ENCODE assay signal across 13 mouse cellular contexts in the genomic region with DNA sequence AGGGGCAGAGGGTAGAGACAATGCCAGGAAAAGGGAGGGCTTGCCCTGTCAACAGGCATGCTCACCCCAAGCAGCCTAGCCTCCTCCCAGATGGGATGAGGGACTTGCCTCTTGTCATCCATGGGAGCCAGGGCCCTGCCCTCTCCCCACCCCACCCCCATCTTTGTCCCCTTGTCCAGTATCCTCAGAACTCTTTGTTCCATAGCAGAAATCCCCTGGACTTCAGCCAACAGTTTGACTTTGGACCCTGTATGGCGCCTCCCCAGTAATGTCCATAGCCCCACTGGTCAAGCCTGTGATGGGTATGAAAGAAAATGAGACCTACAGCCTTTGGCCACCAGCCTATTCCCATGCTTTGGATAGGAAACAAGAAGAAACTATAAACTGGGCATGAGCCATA. TPM values are rescaled to one million over a fixed set of nuclear protein-coding genes. Genes with fewer than 3 reads are reported as not detected.
DNase-seq lines count a peak whose midpoint lies in the region; ATAC-seq lines count a peak whose summit lies in the region.
"Had no signal": no experiment of that assay in that cellular context is flagged by ENCODE, and none has a peak within 500 bp of the region (broad histone marks: within the 10 kb centered on the region; RNA-seq: fewer than 3 reads in every experiment).

No protein-coding gene starts in this region.

- H3K4me1 ChIP-seq in heart, embryonic 13.5 days, result peaks cover 51% of the 10 kb centered on the region
- peaks cover 44% of the 10 kb centered on the region for H3K4me1 ChIP-seq in kidney, embryonic 16.5 days (ENCODE audit: insufficient read depth, low read length)
- peaks cover 48% of the 10 kb centered on the region for H3K4me1 ChIP-seq in embryonic facial prominence, embryonic 10.5 days
- peaks cover 19% of the 10 kb centered on the region for H3K4me1 ChIP-seq in forebrain, embryonic 14.5 days (ENCODE audit: control insufficient read depth, insufficient read depth, low read length)

- no peaks in the 10 kb centered on the region for H3K9me3 ChIP-seq in heart, embryonic 13.5 days
- no peaks in the 10 kb centered on the region for H3K9me3 ChIP-seq in kidney, embryonic 16.5 days (ENCODE audit: low read length)
- no peaks in the 10 kb centered on the region for H3K9me3 ChIP-seq in embryonic facial prominence, embryonic 10.5 days
- H3K9me3 ChIP-seq in forebrain, embryonic 14.5 days (replicated peaks; ENCODE audit: control insufficient read depth, low read length), result no peaks in the 10 kb centered on the region
- H3K9me3 ChIP-seq: limb, embryonic 12.5 days had no signal

- no peak overlapping the region for H3K9ac ChIP-seq in heart, embryonic 13.5 days
- no peak overlapping the region for H3K9ac ChIP-seq in kidney, embryonic 16.5 days (replicated peaks; ENCODE audit: low read length)
- H3K9ac ChIP-seq in forebrain, embryonic 14.5 days (ENCODE audit: low read length), result no peak overlapping the region
- H3K9ac ChIP-seq: limb, embryonic 12.5 days had no signal

- no peak for DNase-seq in heart, postnatal 10 days
- DNase-seq in kidney, postnatal 25 days, result peak; percentile 43 to 65
- peak; percentile 66 for DNase-seq in 3134 (ENCODE audit: extremely low read depth, insufficient read length, low spot score)
- DNase-seq in embryonic facial prominence, embryonic 10.5 days (ENCODE audit: low spot score), result peak; percentile 5
- DNase-seq in forebrain, embryonic 14.5 days (ENCODE audit: low spot score), result no peak
- DNase-seq: cerebellum, adult 9-11 months; layer of hippocampus, postnatal 36 days had no signal

- no peak for ATAC-seq in heart, embryonic 13.5 days (ENCODE audit: extremely low read depth, insufficient number of reproducible peaks, low FRiP score, low TSS enrichment)
- ATAC-seq in kidney, embryonic 16.5 days (ENCODE audit: low FRiP score, low TSS enrichment), result no peak
- no peak for ATAC-seq in activated CD4-positive, CD25-positive, alpha-beta regulatory T cell, adult 4 months
- ATAC-seq in forebrain, embryonic 14.5 days, result no peak
- ATAC-seq: CD4-positive, CD25-positive, alpha-beta regulatory T cell, adult 4 months had no signal

- 78% methylated on average over 1 of the region's 1 CpGs for WGBS in heart, embryonic 13.5 days
- 83% methylated on average over 1 of the region's 1 CpGs for WGBS in kidney, embryonic 16.5 days
- WGBS in embryonic facial prominence, embryonic 10.5 days, result 90% methylated on average over 1 of the region's 1 CpGs
- 89% methylated on average over 1 of the region's 1 CpGs for WGBS in forebrain, embryonic 14.5 days

- intact Hi-C loops in heart, postnatal 10 days (cut with DNase I), result no loop called here

- H3K4me2 ChIP-seq in heart, embryonic 13.5 days, result no peak overlapping the region
- H3K4me2 ChIP-seq in kidney, embryonic 16.5 days (replicated peaks; ENCODE audit: low read depth, low read length), result no peak overlapping the region
- H3K4me2 ChIP-seq in forebrain, embryonic 14.5 days (ENCODE audit: low read length), result no peak overlapping the region
- H3K4me2 ChIP-seq: limb, embryonic 12.5 days; midbrain, embryonic 11.5 days had no signal

- H3K36me3 ChIP-seq in heart, embryonic 13.5 days, result peaks cover 49% of the 10 kb centered on the region
- H3K36me3 ChIP-seq in kidney, embryonic 16.5 days (ENCODE audit: insufficient read depth, low read length), result peaks cover 12% of the 10 kb centered on the region
- peaks cover 44% of the 10 kb centered on the region for H3K36me3 ChIP-seq in embryonic facial prominence, embryonic 10.5 days (replicated peaks)
- H3K36me3 ChIP-seq in forebrain, embryonic 14.5 days (ENCODE audit: control insufficient read depth, insufficient read depth, low read length), result peaks cover 13% of the 10 kb centered on the region; the same call in 1 of the 2 replicates

- no peak overlapping the region for H3K4me3 ChIP-seq in heart, embryonic 13.5 days
- H3K4me3 ChIP-seq in kidney, embryonic 16.5 days (ENCODE audit: low read length), result no peak overlapping the region
- H3K4me3 ChIP-seq in embryonic facial prominence, embryonic 10.5 days, result no peak overlapping the region
- no peak overlapping the region for H3K4me3 ChIP-seq in forebrain, embryonic 14.5 days (ENCODE audit: low read depth, low read length)
- H3K4me3 ChIP-seq: limb, embryonic 12.5 days had no signal

- 0 out of 2 replicates have a peak overlapping the region, but pooled peaks have one; percentile 21 for H3K27ac ChIP-seq in heart, embryonic 13.5 days (replicated peaks)
- no peak overlapping the region for H3K27ac ChIP-seq in kidney, embryonic 16.5 days (ENCODE audit: low read length)
- H3K27ac ChIP-seq in embryonic facial prominence, embryonic 10.5 days (replicated peaks), result 0 out of 2 replicates have a peak overlapping the region, but pooled peaks have one; percentile 85
- no peak overlapping the region for H3K27ac ChIP-seq in forebrain, embryonic 14.5 days (ENCODE audit: low read depth, low read length)
- H3K27ac ChIP-seq: limb, embryonic 12.5 days had no signal

- no peaks in the 10 kb centered on the region for H3K27me3 ChIP-seq in heart, embryonic 13.5 days (replicated peaks)
- H3K27me3 ChIP-seq in kidney, embryonic 16.5 days (ENCODE audit: insufficient read depth, low read length), result no peaks in the 10 kb centered on the region
- H3K27me3 ChIP-seq in embryonic facial prominence, embryonic 10.5 days (replicated peaks; ENCODE audit: low read depth, poor library complexity, severe bottlenecking), result no peaks in the 10 kb centered on the region
- H3K27me3 ChIP-seq in forebrain, embryonic 14.5 days (replicated peaks; ENCODE audit: control insufficient read depth, insufficient read depth, low read length), result no peaks in the 10 kb centered on the region
- H3K27me3 ChIP-seq: limb, embryonic 12.5 days had no signal

RNA-seq across cellular contexts. Expression of gene Csf1, which starts 16.6 kb away (rescaled TPM):
- polyA plus RNA-seq in heart, embryonic 13.5 days (2015; fragmentation: Nextera tagmentation; extraction: Ambion mirVana), result 8.3 and 11.6 TPM in 2 replicates
- total RNA-seq in heart, postnatal 10 days (2021), result 10 to 100 TPM; 25.5 to 29.0 TPM
- 9.0 and 9.4 TPM in 2 replicates for polyA plus RNA-seq in kidney, embryonic 16.5 days (2015; fragmentation: Nextera tagmentation; extraction: Ambion mirVana)
- 3.8 and 4.4 TPM in 2 replicates for polyA plus RNA-seq in embryonic facial prominence, embryonic 10.5 days (2016; fragmentation: Nextera tagmentation; extraction: Ambion mirVana)
- 10 to 100 TPM; 11.0 to 23.3 TPM for polyA plus RNA-seq in activated CD4-positive, CD25-positive, alpha-beta regulatory T cell, adult 4 months (2017; shearing (Covaris generic))
- 6.5 and 7.0 TPM in 2 replicates for polyA plus RNA-seq in forebrain, embryonic 14.5 days (2014; fragmentation: Nextera tagmentation; extraction: Ambion mirVana)

RNA-seq across cellular contexts. Expression of gene Ahcyl1, which starts 47.3 kb away (rescaled TPM):
- polyA plus RNA-seq in heart, embryonic 13.5 days (2015; fragmentation: Nextera tagmentation; extraction: Ambion mirVana), result 45.8 and 48.9 TPM in 2 replicates
- 100 to 1,000 TPM in 1 of 2 experiments, 10 to 100 TPM in 1; 88.7 to 104 TPM for total RNA-seq in heart, postnatal 10 days (2021)
- polyA plus RNA-seq in kidney, embryonic 16.5 days (2015; fragmentation: Nextera tagmentation; extraction: Ambion mirVana), result 95.7 and 96.1 TPM in 2 replicates
- polyA plus RNA-seq in embryonic facial prominence, embryonic 10.5 days (2016; fragmentation: Nextera tagmentation; extraction: Ambion mirVana), result 88.7 and 88.8 TPM in 2 replicates
- polyA plus RNA-seq in activated CD4-positive, CD25-positive, alpha-beta regulatory T cell, adult 4 months (2017; shearing (Covaris generic)), result 10 to 100 TPM; 14.8 to 24.1 TPM
- 104 and 105 TPM in 2 replicates for polyA plus RNA-seq in forebrain, embryonic 14.5 days (2014; fragmentation: Nextera tagmentation; extraction: Ambion mirVana)

Comparison
In these comparisons a context has a peak if more than half of its experiments do, and no peak if none do; other contexts are left out.
1. H3K27ac ChIP-seq: peak in heart, embryonic 13.5 days (single experiment) and embryonic facial prominence, embryonic 10.5 days (single experiment); none in kidney, embryonic 16.5 days (single experiment) and forebrain, embryonic 14.5 days (single experiment).
2. DNase-seq: peak in kidney, postnatal 25 days (2 of 2), 3134 (single experiment) and embryonic facial prominence, embryonic 10.5 days (single experiment); none in heart, postnatal 10 days (0 of 2) and forebrain, embryonic 14.5 days (single experiment).